Mouse (Mus musculus) stomach, embryonic 16.5 days (tissue): ENCODE data around the gene Gm10057. TPM values are rescaled to one million over a fixed set of nuclear protein-coding genes. Genes with fewer than 3 reads are reported as not detected.
"Not testable (repeated sequence)": the region's sequence is repeated elsewhere in the genome, so short reads cannot be mapped to it uniquely, and the experiment has no call there.

Experiments used
- ATAC-seq: fragments of 200-750 bp; cut with Nextera tagmentation; 2 replicates; pipeline ENCODE4 v1.8.0; 2017; ENCODE audit warnings: moderate number of reproducible peaks, moderate TSS enrichment; ENCODE audit not compliant: insufficient read depth, low FRiP score
- H3K27ac ChIP-seq: fragments of 300-500 bp; sonication (generic); 2 replicates; pipeline ENCODE4 v1.5.1; 2014; ENCODE audit warnings: low read length
- H3K27me3 ChIP-seq: fragments of 300-500 bp; sonication (generic); 2 replicates; pipeline ENCODE4 v1.6.1; 2014; ENCODE audit warnings: low read length, control low read depth, mixed read lengths; ENCODE audit not compliant: control insufficient read depth, insufficient read depth
- H3K36me3 ChIP-seq: fragments of 300-500 bp; sonication (generic); 2 replicates; pipeline ENCODE4 v1.6.1; 2014; ENCODE audit warnings: low read length; ENCODE audit not compliant: control insufficient read depth, insufficient read depth
- H3K4me1 ChIP-seq: fragments of 300-500 bp; sonication (generic); 2 replicates; pipeline ENCODE4 v1.6.1; 2014; ENCODE audit warnings: low read length, control low read depth, mixed read lengths; ENCODE audit not compliant: control insufficient read depth, insufficient read depth
- H3K4me2 ChIP-seq: fragments of 300-500 bp; sonication (generic); 2 replicates; pipeline ENCODE4 v1.6.1; 2014; ENCODE audit warnings: low read depth, low read length, mixed read lengths
- H3K4me3 ChIP-seq: fragments of 300-500 bp; sonication (generic); replicated peaks from 2 replicates; pipeline ENCODE4 v1.5.1; 2014; ENCODE audit warnings: mild to moderate bottlenecking, low read length
- H3K9ac ChIP-seq: fragments of 300-500 bp; sonication (generic); 2 replicates; pipeline ENCODE4 v1.6.1; 2014; ENCODE audit warnings: low read length
- H3K9me3 ChIP-seq: fragments of 300-500 bp; sonication (generic); replicated peaks from 2 replicates; pipeline ENCODE4 v1.6.1; 2016; ENCODE audit warnings: low read length, control low read depth; ENCODE audit not compliant: control insufficient read depth
- polyA plus RNA-seq: library from polyadenylated mRNA; unstranded; fragments of >200 nt; fragmentation: Nextera tagmentation; extraction: Ambion mirVana; gene quantifications from 2 replicates; pipeline ENCODE4 v1.2.1, GENCODE M21; 2015

Gene Gm10057
- polyA plus RNA-seq, result not detected in 2 replicates

- H3K9ac ChIP-seq, H3K36me3 ChIP-seq, H3K4me3 ChIP-seq, H3K9me3 ChIP-seq, H3K4me2 ChIP-seq, H3K27me3 ChIP-seq, ATAC-seq, H3K4me1 ChIP-seq, H3K27ac ChIP-seq: not testable (repeated sequence)
Measured at GRCm38 (mm10) chrX:154054939-154055338, at the start of gene Gm10057. TSS of gene Gm10057 (minus strand) at chrX:154055039.

DNA sequence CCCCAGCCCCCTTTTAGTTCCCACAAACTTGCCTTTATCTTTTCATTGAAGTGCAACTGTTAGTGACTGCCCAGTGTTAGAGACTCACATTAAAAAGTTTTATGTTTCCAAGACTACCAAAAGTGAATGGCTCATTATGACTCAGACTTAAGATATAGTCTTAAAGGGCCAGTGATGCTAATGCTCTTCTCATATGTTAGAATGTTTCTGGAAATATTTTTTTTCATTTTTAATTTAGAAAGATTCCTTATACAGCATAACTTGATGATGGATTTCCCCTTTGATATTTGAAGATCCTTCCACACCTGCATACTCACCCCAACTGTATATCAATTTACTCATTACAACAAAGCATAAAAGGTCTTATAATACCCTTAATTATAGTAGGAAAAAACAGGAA lies 21.1 kb downstream of the Gm10057 start, which contains the start of gene 4921511M17Rik:
Gene 4921511M17Rik (minus strand): TSS at position 101 of the 400 bp plus-strand sequence.
- H3K4me3 ChIP-seq, ATAC-seq, H3K27ac ChIP-seq, H3K4me1 ChIP-seq, H3K9me3 ChIP-seq, H3K27me3 ChIP-seq, H3K36me3 ChIP-seq, H3K4me2 ChIP-seq, H3K9ac ChIP-seq: not testable (repeated sequence)

DNA sequence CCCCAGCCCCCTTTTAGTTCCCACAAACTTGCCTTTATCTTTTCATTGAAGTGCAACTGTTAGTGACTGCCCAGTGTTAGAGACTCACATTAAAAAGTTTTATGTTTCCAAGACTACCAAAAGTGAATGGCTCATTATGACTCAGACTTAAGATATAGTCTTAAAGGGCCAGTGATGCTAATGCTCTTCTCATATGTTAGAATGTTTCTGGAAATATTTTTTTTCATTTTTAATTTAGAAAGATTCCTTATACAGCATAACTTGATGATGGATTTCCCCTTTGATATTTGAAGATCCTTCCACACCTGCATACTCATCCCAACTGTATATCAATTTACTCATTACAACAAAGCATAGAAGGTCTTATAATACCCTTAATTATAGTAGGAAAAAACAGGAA lies 42.3 kb downstream of the Gm10057 start, which contains the start of gene Samt1:
Gene Samt1 (minus strand): TSS at position 101 of the 400 bp plus-strand sequence.
- H3K4me2 ChIP-seq, H3K4me3 ChIP-seq, H3K9ac ChIP-seq, ATAC-seq, H3K27me3 ChIP-seq, H3K4me1 ChIP-seq, H3K9me3 ChIP-seq, H3K27ac ChIP-seq, H3K36me3 ChIP-seq: not testable (repeated sequence)

Other genes with a start within 250 kb of the Gm10057 start
- 10.3 and 10.9 TPM in 2 replicates for gene Spin2c, start 222.8 kb downstream of the Gm10057 start, polyA plus RNA-seq
- not detected in 2 replicates for gene Samt1, start 42.4 kb downstream of the Gm10057 start, polyA plus RNA-seq
- gene 4921511M17Rik, start 21.2 kb downstream of the Gm10057 start, polyA plus RNA-seq, result not detected in 2 replicates
- gene Gm15140, start 65.6 kb upstream of the Gm10057 start, polyA plus RNA-seq, result not detected in 2 replicates